Mouse (Mus musculus) intestine, postnatal 0 days (tissue): Measurements from ENCODE around the gene Epp13. TPM values are rescaled to one million over a fixed set of nuclear protein-coding genes. Genes with fewer than 3 reads are reported as not detected.
A peak's percentile ranks its signal among the peaks of the same experiment; 100 is the strongest.
"Not testable (repeated sequence)": the region's sequence is repeated elsewhere in the genome, so short reads cannot be mapped to it uniquely, and the experiment has no call there.

ENCODE experiments used
- ATAC-seq: fragments of 200-750 bp; cut with Nextera tagmentation; 2 replicates; pipeline ENCODE4 v1.8.0; 2017; ENCODE audit warnings: mild to moderate bottlenecking, moderate TSS enrichment, moderate library complexity
- H3K27ac ChIP-seq: fragments of 300-500 bp; sonication (generic); 2 replicates; pipeline ENCODE4 v1.5.1; 2014; ENCODE audit warnings: mild to moderate bottlenecking, low read depth, low read length, moderate library complexity
- H3K27me3 ChIP-seq: fragments of 300-500 bp; sonication (generic); replicated peaks from 2 replicates; pipeline ENCODE4 v1.6.1; 2014; ENCODE audit warnings: low read length, mixed read lengths; ENCODE audit not compliant: control insufficient read depth, insufficient read depth
- H3K36me3 ChIP-seq: fragments of 300-500 bp; sonication (generic); 2 replicates; pipeline ENCODE4 v1.6.1; 2014; ENCODE audit warnings: mild to moderate bottlenecking, moderate library complexity; ENCODE audit not compliant: control insufficient read depth, insufficient read depth
- H3K4me1 ChIP-seq: fragments of 300-500 bp; sonication (generic); replicated peaks from 2 replicates; pipeline ENCODE4 v1.6.1; 2014; ENCODE audit warnings: antibody characterized with exemption, low read length, mixed read lengths; ENCODE audit not compliant: control insufficient read depth, insufficient read depth
- H3K4me2 ChIP-seq: fragments of 300-500 bp; sonication (generic); replicated peaks from 2 replicates; pipeline ENCODE4 v1.6.1; 2014; ENCODE audit warnings: low read depth, mild to moderate bottlenecking, moderate library complexity
- H3K4me3 ChIP-seq: fragments of 300-500 bp; sonication (generic); 2 replicates; pipeline ENCODE4 v1.5.1; 2014; ENCODE audit warnings: low read depth, low read length
- H3K9ac ChIP-seq: fragments of 300-500 bp; sonication (generic); 2 replicates; pipeline ENCODE4 v1.6.1; 2014; ENCODE audit warnings: mild to moderate bottlenecking, low read depth, low read length
- H3K9me3 ChIP-seq: fragments of 300-500 bp; sonication (generic); 2 replicates; pipeline ENCODE4 v1.6.1; 2016; ENCODE audit warnings: mixed run types; ENCODE audit not compliant: control insufficient read depth
- CTCF ChIP-seq: sonication (generic); IDR thresholded peaks from 2 replicates; pipeline ENCODE4 v1.5.1; 2016; ENCODE audit warnings: low read depth, mild to moderate bottlenecking, control low read depth, antibody characterized with exemption, moderate library complexity
- WGBS: fragments of 180-500 bp; shearing (Covaris S2); extraction: QIAGEN DNeasy Blood & Tissue Kit; methylation state at CpG from one replicate; pipeline ENCODE4 v1.1.7; 2014; 5-methylcytosine and 5-hydroxymethylcytosine counted together
- polyA plus RNA-seq: library from polyadenylated mRNA; unstranded; fragments of >200 nt; fragmentation: Nextera tagmentation; extraction: Ambion mirVana; gene quantifications from 2 replicates; pipeline ENCODE4 v1.2.1, GENCODE M21; 2015

Epp13 gene
- polyA plus RNA-seq, 1 experiment from 2014 or later = not detected

DNA sequence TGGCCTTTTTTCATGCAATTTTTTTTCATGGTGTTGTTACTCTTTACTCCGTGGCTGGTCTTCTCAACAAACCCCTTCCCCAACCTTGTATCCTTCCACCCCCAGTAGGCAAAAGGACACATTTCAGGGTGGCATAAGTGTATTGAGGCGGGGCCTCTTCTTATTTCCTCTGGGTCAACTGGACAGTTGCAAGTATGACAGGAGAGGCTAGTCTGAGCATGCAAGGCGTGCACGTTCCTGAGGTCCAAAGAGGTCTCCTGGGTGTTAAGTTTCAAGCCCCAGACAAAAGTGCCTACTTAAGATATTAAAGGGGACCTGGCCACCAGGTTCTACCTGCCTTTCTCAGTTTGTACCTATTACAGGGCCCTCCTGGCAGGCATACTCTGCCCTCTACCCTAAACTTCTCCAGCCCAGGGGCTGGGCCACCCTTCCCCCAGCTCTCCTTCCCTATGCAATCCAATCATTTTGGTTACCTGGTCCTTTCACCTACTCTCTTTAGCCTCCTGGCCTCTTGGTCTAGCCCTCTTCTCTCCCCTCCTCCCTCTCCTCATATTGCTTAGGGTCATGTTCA is 32.0 kb downstream of the Epp13 start:
- 86% methylated on average over 4 of the region's 4 CpGs for WGBS
- no peak for TF ChIP-seq CTCF
- no peak for ATAC-seq

DNA sequence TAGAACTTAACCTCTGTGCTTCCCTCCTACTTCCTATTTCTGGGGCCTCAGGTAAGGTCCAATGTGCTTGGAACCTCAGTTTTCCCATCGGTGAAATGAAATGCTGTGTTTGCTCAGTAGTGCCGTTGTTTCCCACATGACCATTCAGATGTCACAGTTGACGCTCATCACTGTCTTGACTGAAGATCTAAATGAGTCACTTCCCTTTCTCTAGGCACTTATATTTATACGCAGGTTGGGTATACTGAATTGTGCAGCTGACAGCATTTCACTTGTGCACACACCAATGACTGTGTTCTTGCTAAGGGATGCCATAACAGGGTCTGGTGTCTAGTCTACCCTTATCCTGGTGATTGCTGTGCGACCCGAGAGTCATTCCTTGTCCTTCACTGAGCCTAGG is 32.9 kb downstream of the Epp13 start:
- no peaks in the 10 kb centered on the region for H3K36me3 ChIP-seq
- H3K4me1 ChIP-seq = no peaks in the 10 kb centered on the region
- 88% methylated on average over 6 of the region's 6 CpGs for WGBS
- H3K9me3 ChIP-seq = no peaks in the 10 kb centered on the region
- H3K27me3 ChIP-seq = no peaks in the 10 kb centered on the region
- ATAC-seq = no peak
- no peak for TF ChIP-seq CTCF
- 0 out of 2 replicates have a peak overlapping the region, but pooled peaks have one; percentile 60 for H3K27ac ChIP-seq
- no peak overlapping the region for H3K9ac ChIP-seq
- peak overlapping the region; percentile 87; the same call in 1 of the 2 replicates for H3K4me2 ChIP-seq
- 0 out of 2 replicates have a peak overlapping the region, but pooled peaks have one; percentile 57 for H3K4me3 ChIP-seq

More for the DNA sequence above, 32.0 kb downstream of the Epp13 start:
- Histone ChIP-seq H3K9me3 (no peaks in the 10 kb centered on the region), H3K4me3 (no peak overlapping the region), H3K36me3 (no peaks in the 10 kb centered on the region), H3K4me2 (0 out of 2 replicates have a peak overlapping the region, but pooled peaks have one; percentile 79), H3K27ac (no peak overlapping the region), H3K4me1 (no peaks in the 10 kb centered on the region), H3K9ac (no peak overlapping the region), H3K27me3 (no peaks in the 10 kb centered on the region)

DNA sequence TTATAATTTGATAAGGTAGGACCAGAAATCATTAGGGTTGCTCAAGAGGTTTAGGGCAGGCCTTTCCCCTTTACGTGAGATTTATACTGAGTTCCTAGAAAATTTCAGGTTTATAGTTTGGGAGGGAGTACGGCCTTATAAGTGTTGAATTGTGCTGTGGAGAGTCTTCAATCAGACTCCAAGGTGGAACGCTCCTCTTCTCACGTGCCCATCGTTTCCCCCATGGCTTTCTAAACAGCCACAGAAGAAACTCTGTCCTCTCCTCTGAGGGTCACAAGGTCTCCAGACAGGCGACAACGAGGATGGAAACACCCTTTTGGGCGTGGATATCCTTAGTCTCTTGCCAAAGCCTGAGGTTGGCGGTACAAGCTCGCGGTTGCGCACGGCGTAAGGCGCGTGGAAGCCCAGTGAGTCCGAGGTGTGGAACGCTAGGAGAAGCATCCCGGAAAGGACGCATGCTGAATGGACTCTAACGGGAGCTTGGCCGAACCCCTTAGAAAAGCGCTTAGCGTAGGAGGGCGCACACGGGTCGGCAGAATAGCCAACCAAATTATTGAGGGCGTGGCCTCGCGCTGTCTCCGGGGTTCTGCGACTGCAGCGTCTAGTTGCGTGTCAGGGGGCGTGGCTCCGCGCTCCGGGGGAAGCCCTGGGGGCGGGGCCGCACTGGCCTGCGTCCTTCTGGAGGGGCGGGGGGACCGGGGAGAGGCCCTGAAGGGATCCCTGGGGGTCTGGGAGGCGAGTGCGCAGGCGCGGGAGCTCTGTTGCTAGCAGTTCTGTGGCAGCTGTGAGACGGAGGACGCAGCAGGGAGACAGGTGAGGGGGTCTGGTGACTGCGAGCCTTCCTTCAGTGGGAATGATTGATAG is 33.6 kb downstream of the Epp13 start, which contains the start of gene Zfp667:
Gene Zfp667 (plus strand): TSS at position 738 of the 864 bp plus-strand sequence.
- TF ChIP-seq CTCF = peak; percentile 16
- WGBS = 2% methylated on average over 50 of the region's 50 CpGs
- Histone ChIP-seq H3K9me3 (no peaks in the 10 kb centered on the region), H3K27me3 (no peaks in the 10 kb centered on the region), H3K27ac (peak within 1 kb of the TSS; percentile 60), H3K9ac (peak within 1 kb of the TSS; percentile 45), H3K4me3 (peak within 1 kb of the TSS; percentile 57), H3K36me3 (no peaks in the 10 kb centered on the region), H3K4me2 (peak within 1 kb of the TSS; percentile 87), H3K4me1 (no peaks in the 10 kb centered on the region)
- ATAC-seq = peak; percentile 77

DNA sequence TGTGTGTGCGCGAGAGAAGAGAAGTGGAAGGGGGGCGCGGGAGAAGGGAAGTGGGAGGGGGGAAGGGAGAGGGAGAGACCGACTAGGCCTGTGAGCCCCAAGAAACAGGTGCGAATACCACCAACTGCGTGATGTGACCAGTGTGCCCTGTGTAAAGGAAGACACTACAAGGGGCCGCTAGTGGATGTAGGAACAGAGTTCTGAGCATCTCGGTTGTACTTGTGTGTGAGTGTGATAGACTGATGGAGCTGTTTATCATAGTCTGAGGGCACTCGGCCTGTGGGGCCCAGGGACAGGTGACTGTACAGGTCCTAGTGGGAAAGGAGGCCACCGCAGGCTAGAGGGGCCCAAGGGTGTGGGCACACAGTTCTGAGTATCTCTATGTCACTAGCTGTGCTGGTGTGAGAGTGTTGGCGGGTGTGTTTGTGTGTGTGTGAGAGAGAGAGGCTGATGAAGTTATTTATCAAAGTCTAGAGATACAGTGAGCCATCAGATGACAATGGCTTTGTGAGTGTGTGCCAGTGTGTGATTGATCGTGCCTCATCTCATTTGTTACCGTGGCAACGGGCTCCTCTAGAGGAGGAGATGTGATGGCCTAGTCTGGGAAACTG is 34.5 kb downstream of the Epp13 start:
- TF ChIP-seq CTCF = no peak
- Histone ChIP-seq H3K9me3 (no peaks in the 10 kb centered on the region), H3K36me3 (no peaks in the 10 kb centered on the region), H3K4me1 (no peaks in the 10 kb centered on the region), H3K4me3 (peak overlapping the region; percentile 57), H3K27ac (no peak overlapping the region), H3K27me3 (no peaks in the 10 kb centered on the region), H3K4me2 (peak overlapping the region; percentile 87), H3K9ac (peak overlapping the region; percentile 45; the same call in 1 of the 2 replicates)
- no peak for ATAC-seq
- 22% methylated on average over 15 of the region's 15 CpGs for WGBS

DNA sequence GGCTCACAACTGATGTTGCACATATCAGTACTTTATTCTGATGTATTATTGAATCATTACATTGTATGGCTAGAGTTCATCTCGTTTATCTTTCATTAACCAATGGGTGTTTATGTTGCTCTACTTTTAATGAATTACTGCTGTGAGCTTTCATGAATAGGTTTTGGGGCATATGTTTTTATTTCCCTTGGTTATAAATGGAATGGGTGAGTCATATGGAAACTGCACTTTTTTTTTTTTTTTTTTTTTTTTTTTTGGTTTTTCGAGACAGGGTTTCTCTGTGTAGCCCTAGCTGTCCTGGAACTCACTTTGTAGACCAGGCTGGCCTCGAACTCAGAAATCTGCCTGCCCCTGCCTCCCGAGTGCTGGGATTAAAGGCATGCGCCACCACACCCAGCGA is 38.6 kb downstream of the Epp13 start:
- H3K9me3 ChIP-seq, H3K4me3 ChIP-seq, H3K36me3 ChIP-seq, H3K4me2 ChIP-seq, H3K4me1 ChIP-seq, H3K27ac ChIP-seq, ATAC-seq, H3K27me3 ChIP-seq, H3K9ac ChIP-seq: not testable (repeated sequence)
- 90% methylated on average over 5 of the region's 6 CpGs for WGBS

DNA sequence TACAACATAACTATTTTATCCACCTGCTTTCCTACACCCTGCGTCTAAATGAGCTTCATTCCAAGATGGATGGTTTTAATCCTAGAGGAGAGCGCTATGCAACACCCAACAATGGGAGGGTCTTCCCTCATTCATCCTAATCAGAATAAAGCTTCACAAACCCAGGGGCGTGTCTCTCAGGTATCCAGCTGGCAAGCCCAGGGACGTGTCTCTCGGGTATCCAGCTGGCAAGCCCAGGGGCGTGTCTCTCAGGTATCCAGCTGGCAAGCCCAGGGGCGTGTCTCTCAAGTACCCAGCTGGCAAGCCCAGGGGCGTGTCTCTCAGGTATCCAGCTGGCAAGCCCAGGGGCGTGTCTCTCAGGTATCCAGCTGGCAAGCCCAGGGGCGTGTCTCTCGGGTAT is 48.3 kb downstream of the Epp13 start:
- ATAC-seq, H3K4me3 ChIP-seq, H3K27ac ChIP-seq, H3K36me3 ChIP-seq, H3K4me2 ChIP-seq, H3K9me3 ChIP-seq, H3K4me1 ChIP-seq, H3K9ac ChIP-seq, H3K27me3 ChIP-seq: not testable (repeated sequence)
- 64% methylated on average over 11 of the region's 11 CpGs for WGBS
